Mouse (Mus musculus) CH12.LX (cell line): ENCODE measurements around the gene Arhgap6. TPM values are rescaled to one million over a fixed set of nuclear protein-coding genes. Genes with fewer than 3 reads are reported as not detected.

Source experiments
- DNase-seq: peaks from one replicate; pipeline ENCODE4 v3.0.0-alpha.2; 2013; ENCODE audit errors: extremely low read depth
- H3K27ac ChIP-seq: 2 replicates; pipeline ENCODE4 v1.5.1; 2012; ENCODE audit warnings: low read depth, mild to moderate bottlenecking, control low read depth, moderate library complexity; ENCODE audit not compliant: insufficient read depth
- H3K27me3 ChIP-seq: replicated peaks from 2 replicates; pipeline ENCODE3; 2012; ENCODE audit warnings: inconsistent platforms
- H3K36me3 ChIP-seq, 2 experiments: replicated peaks in 1 of 2; 2 replicates each; pipeline versions ENCODE3 to v1.6.1; 2012; ENCODE audit warnings: inconsistent platforms in 1 of 2, low read length in 1 of 2, mild to moderate bottlenecking in 1 of 2, mixed read lengths in 1 of 2, moderate library complexity in 1 of 2; ENCODE audit not compliant: control insufficient read depth in 1 of 2, insufficient read depth in 1 of 2
- H3K4me1 ChIP-seq, 2 experiments: 2 replicates each; pipeline ENCODE4 v1.6.1; 2012; ENCODE audit warnings: inconsistent platforms in 1 of 2, moderate library complexity in 1 of 2; ENCODE audit not compliant: insufficient read depth in 2 of 2, control insufficient read depth in 1 of 2
- H3K4me2 ChIP-seq: 2 replicates; pipeline ENCODE4 v1.6.1; 2012; ENCODE audit warnings: low read depth, mild to moderate bottlenecking, control low read depth; ENCODE audit not compliant: poor library complexity, insufficient read depth, severe bottlenecking
- H3K4me3 ChIP-seq, 3 experiments: fragments of 150-350 bp in 1 of 3; sonication (generic) in 1 of 3; replicated peaks in 1 of 3; 2 replicates each; pipeline versions ENCODE3 to v1.5.1; 2011 to 2012; ENCODE audit warnings: low read depth in 2 of 3, low read length in 2 of 3, mild to moderate bottlenecking in 2 of 3, moderate library complexity in 2 of 3, control low read depth in 1 of 3, improper control_type of control experiment in 1 of 3, inconsistent platforms in 1 of 3, mixed read lengths in 1 of 3; ENCODE audit not compliant: poor library complexity in 1 of 3
- H3K79me2 ChIP-seq: replicated peaks from 2 replicates; pipeline ENCODE4 v1.6.1; 2012; ENCODE audit warnings: mild to moderate bottlenecking, moderate library complexity; ENCODE audit not compliant: control insufficient read depth, poor library complexity, insufficient read depth, severe bottlenecking; ENCODE audit errors: extremely low read depth
- H3K9ac ChIP-seq: 2 replicates; pipeline ENCODE4 v1.6.1; 2012; ENCODE audit warnings: low read depth, mild to moderate bottlenecking, control low read depth, moderate library complexity; ENCODE audit not compliant: insufficient read depth
- H3K9me3 ChIP-seq: replicated peaks from 2 replicates; pipeline ENCODE3; 2012; ENCODE audit warnings: low read length, inconsistent platforms, mixed read lengths
- BHLHE40 ChIP-seq: IDR thresholded peaks from 2 replicates; pipeline ENCODE4 v1.6.1; 2011; ENCODE audit warnings: mild to moderate bottlenecking, low read depth, low read length, improper control_type of control experiment
- CTCF ChIP-seq, 2 experiments: IDR thresholded peaks in 1 of 2; conservative IDR thresholded peaks in 1 of 2; 2 replicates each; pipeline ENCODE4 v1.5.1; 2011 to 2012; ENCODE audit warnings: low read depth in 2 of 2, low read length in 2 of 2, improper control_type of control experiment in 1 of 2, inconsistent platforms in 1 of 2, mild to moderate bottlenecking in 1 of 2, moderate library complexity in 1 of 2
- HCFC1 ChIP-seq: IDR thresholded peaks from 2 replicates; pipeline ENCODE4 v1.6.1; 2012; ENCODE audit warnings: low read depth, mild to moderate bottlenecking, inconsistent platforms, low read length, improper control_type of control experiment
- IRF4 ChIP-seq: IDR thresholded peaks from 2 replicates; pipeline ENCODE4 v1.6.1; 2014; ENCODE audit warnings: low read depth, mild to moderate bottlenecking, inconsistent platforms, low read length, improper control_type of control experiment
- JUN ChIP-seq: IDR thresholded peaks from 2 replicates; pipeline ENCODE4 v1.6.1; 2011; ENCODE audit warnings: low read depth, mild to moderate bottlenecking, low read length, improper control_type of control experiment, moderate library complexity; ENCODE audit not compliant: insufficient read depth
- KAT2A ChIP-seq: IDR thresholded peaks from 2 replicates; pipeline ENCODE4 v1.6.1; 2012; ENCODE audit warnings: low read length, improper control_type of control experiment, inconsistent platforms; ENCODE audit not compliant: insufficient replicate concordance
- MAFK ChIP-seq: IDR thresholded peaks from 2 replicates; pipeline ENCODE4 v1.6.1; 2011; ENCODE audit warnings: low read length, improper control_type of control experiment; ENCODE audit not compliant: insufficient replicate concordance
- MAZ ChIP-seq: IDR thresholded peaks from 2 replicates; pipeline ENCODE4 v1.6.1; 2012; ENCODE audit warnings: low read depth, mild to moderate bottlenecking, inconsistent platforms, low read length, improper control_type of control experiment, moderate library complexity
- MXI1 ChIP-seq: IDR thresholded peaks from 2 replicates; pipeline ENCODE4 v1.6.1; 2011; ENCODE audit warnings: mild to moderate bottlenecking, low read depth, low read length, improper control_type of control experiment
- MYC ChIP-seq: IDR thresholded peaks from 2 replicates; pipeline ENCODE4 v1.6.1; 2011; ENCODE audit warnings: low read depth, mild to moderate bottlenecking, improper control_type of control experiment, low read length
- NRF1 ChIP-seq: IDR thresholded peaks from 2 replicates; pipeline ENCODE4 v1.6.1; 2014; ENCODE audit warnings: low read depth, mild to moderate bottlenecking, inconsistent platforms, low read length, improper control_type of control experiment, moderate library complexity
- POLR2AphosphoS2 ChIP-seq: IDR thresholded peaks from 2 replicates; pipeline ENCODE4 v1.6.1; 2011; ENCODE audit warnings: low read depth, low read length, improper control_type of control experiment
- RAD21 ChIP-seq: IDR thresholded peaks from 2 replicates; pipeline ENCODE4 v1.6.1; 2011; ENCODE audit warnings: low read depth, mild to moderate bottlenecking, low read length, improper control_type of control experiment, moderate library complexity
- RCOR1 ChIP-seq: conservative IDR thresholded peaks from 2 replicates; pipeline ENCODE4 v1.6.1; 2012; ENCODE audit warnings: low read depth, mild to moderate bottlenecking, inconsistent platforms, low read length, improper control_type of control experiment
- SIN3A ChIP-seq: IDR thresholded peaks from 2 replicates; pipeline ENCODE4 v1.6.1; 2012; ENCODE audit warnings: low read length, improper control_type of control experiment, inconsistent platforms
- TBP ChIP-seq: conservative IDR thresholded peaks from 2 replicates; pipeline ENCODE4 v1.6.1; 2011; ENCODE audit warnings: low read depth, low read length, improper control_type of control experiment
- TCF12 ChIP-seq: IDR thresholded peaks from 2 replicates; pipeline ENCODE4 v1.6.1; 2014; ENCODE audit warnings: low read depth, mild to moderate bottlenecking, inconsistent platforms, low read length, improper control_type of control experiment
- UBTF ChIP-seq: IDR thresholded peaks from 2 replicates; pipeline ENCODE4 v1.6.1; 2012; ENCODE audit warnings: low read depth, mild to moderate bottlenecking, inconsistent platforms, low read length, improper control_type of control experiment, moderate library complexity
- ZC3H11A ChIP-seq: IDR thresholded peaks from 2 replicates; pipeline ENCODE4 v1.6.1; 2012; ENCODE audit warnings: low read depth, mild to moderate bottlenecking, inconsistent platforms, low read length, improper control_type of control experiment
- ZKSCAN1 ChIP-seq: IDR thresholded peaks from 2 replicates; pipeline ENCODE4 v1.6.1; 2012; ENCODE audit warnings: low read depth, inconsistent platforms, low read length, improper control_type of control experiment, borderline replicate concordance
- ZMIZ1 ChIP-seq: IDR thresholded peaks from 2 replicates; pipeline ENCODE4 v1.6.1; 2012; ENCODE audit warnings: low read depth, mild to moderate bottlenecking, inconsistent platforms, low read length, improper control_type of control experiment
- ZNF384 ChIP-seq: IDR thresholded peaks from 2 replicates; pipeline ENCODE4 v1.6.1; 2012; ENCODE audit warnings: low read depth, low read length, improper control_type of control experiment, inconsistent platforms
- dilution Hi-C: fragments of 300-500 bp; cut with MboI; formaldehyde crosslinking; loops from 2 replicates; pipeline ENCODE4 v1.14.3; 2020; ENCODE audit warnings: low sequenced_read_pairs; ENCODE audit not compliant: extremely low pct_unique_long_range_greater_than_20kb, extremely low pct_ligation_motif_present
- in situ Hi-C: fragments of 300-500 bp; cut with MboI; formaldehyde crosslinking; loops from 3 replicates; pipeline ENCODE4 v1.14.3; 2019; ENCODE audit warnings: low sequenced_read_pairs, low pct_ligation_motif_present, low pct_unique_long_range_greater_than_20kb, mixed read lengths
- polyA plus RNA-seq: library from polyadenylated mRNA; unstranded; fragments of >175 nt; gene quantifications from 2 replicates; pipeline ENCODE4 v1.2.1, GENCODE M21; 2012; ENCODE audit warnings: low read depth; ENCODE audit not compliant: insufficient read length
- total RNA-seq, 2 experiments: library from RNA; depleted of rRNA; stranded (reverse); fragments of 300-350 nt in 1 of 2; fragments of >200 nt in 1 of 2; gene quantifications; 2 replicates each; pipeline ENCODE4 v1.2.3; 2012 to 2014

Gene Arhgap6
- total and polyA plus RNA-seq, 3 experiments: 0.13 to 0.47 (median 0.46) TPM

- DNase-seq: no peak
- in situ Hi-C loops: no loop called here
- Histone ChIP-seq H3K36me3 (no peaks in the 10 kb centered on the region), H3K4me2 (no peak overlapping the region), H3K9me3 (no peaks in the 10 kb centered on the region), H3K27me3 (no peaks in the 10 kb centered on the region), H3K4me1 (no peaks in the 10 kb centered on the region), H3K4me3 (no peak overlapping the region), H3K79me2 (no peaks in the 10 kb centered on the region), H3K9ac (no peak overlapping the region), H3K27ac (no peak overlapping the region)
- dilution Hi-C loops: no loop called here
- TF ChIP-seq NRF1 (no peak), MYC (no peak), ZNF384 (no peak), MAZ (no peak), UBTF (no peak), CTCF (conservative IDR thresholded peaks at IDR 0.05 in 1 of 2, IDR thresholded peaks at IDR 0.05 in 1 of 2; ENCODE audit: low read depth in 2 of 2, low read length in 2 of 2) (no peak), MAFK (no peak), ZMIZ1 (no peak), ZC3H11A (no peak), BHLHE40 (no peak)
Measured at GRCm38 (mm10) chrX:168810513-168811265, 15.8 kb downstream of the Arhgap6 start.

- no peaks in the 10 kb centered on the region for H3K27me3 ChIP-seq
- H3K79me2 ChIP-seq: no peaks in the 10 kb centered on the region
- in situ Hi-C loops: no loop called here
- DNase-seq: no peak
- H3K36me3 ChIP-seq: no peaks in the 10 kb centered on the region
- no peak overlapping the region for H3K9ac ChIP-seq
- H3K9me3 ChIP-seq: no peaks in the 10 kb centered on the region
- no peak overlapping the region for H3K4me3 ChIP-seq
- dilution Hi-C loops: no loop called here
- no peak overlapping the region for H3K4me2 ChIP-seq
- TF ChIP-seq ZNF384 (no peak), SIN3A (no peak), IRF4 (no peak), MXI1 (no peak), JUN (no peak), RCOR1 (no peak), MYC (no peak), POLR2AphosphoS2 (no peak), NRF1 (no peak), RAD21 (no peak), TCF12 (no peak), ZKSCAN1 (no peak), HCFC1 (no peak), KAT2A (no peak), TBP (no peak), ZC3H11A (no peak), ZMIZ1 (no peak)
- no peaks in the 10 kb centered on the region for H3K4me1 ChIP-seq
- H3K27ac ChIP-seq: no peak overlapping the region
Measured at GRCm38 (mm10) chrX:168818858-168819257, 24.0 kb downstream of the Arhgap6 start.
